Mouse (Mus musculus) stomach, embryonic 15.5 days (tissue): ENCODE results near the gene Pigh. TPM values are rescaled to one million over a fixed set of nuclear protein-coding genes. Genes with fewer than 3 reads are reported as not detected.

Experiments used
- ATAC-seq: fragments of 200-750 bp; cut with Nextera tagmentation; 2 replicates; pipeline ENCODE4 v1.8.0; 2017; ENCODE audit warnings: low read depth, moderate number of reproducible peaks, moderate TSS enrichment; ENCODE audit not compliant: insufficient read depth, low FRiP score
- H3K27ac ChIP-seq: fragments of 300-500 bp; sonication (generic); 2 replicates; pipeline ENCODE4 v1.5.1; 2015; ENCODE audit warnings: mild to moderate bottlenecking, inconsistent platforms
- H3K27me3 ChIP-seq: fragments of 300-500 bp; sonication (generic); replicated peaks from 2 replicates; pipeline ENCODE4 v1.6.1; 2015; ENCODE audit warnings: inconsistent platforms
- H3K36me3 ChIP-seq: fragments of 300-500 bp; sonication (generic); 2 replicates; pipeline ENCODE4 v1.6.1; 2015; ENCODE audit warnings: inconsistent platforms
- H3K4me1 ChIP-seq: fragments of 300-500 bp; sonication (generic); 2 replicates; pipeline ENCODE4 v1.6.1; 2015; ENCODE audit warnings: inconsistent platforms
- H3K4me2 ChIP-seq: fragments of 300-500 bp; sonication (generic); 2 replicates; pipeline ENCODE4 v1.6.1; 2015; ENCODE audit warnings: mild to moderate bottlenecking, inconsistent platforms
- H3K4me3 ChIP-seq: fragments of 300-500 bp; sonication (generic); replicated peaks from 2 replicates; pipeline ENCODE4 v1.5.1; 2015; ENCODE audit warnings: inconsistent platforms
- H3K9ac ChIP-seq: fragments of 300-500 bp; sonication (generic); 2 replicates; pipeline ENCODE4 v1.6.1; 2015; ENCODE audit warnings: inconsistent platforms
- H3K9me3 ChIP-seq: fragments of 300-500 bp; sonication (generic); 2 replicates; pipeline ENCODE4 v1.6.1; 2016; ENCODE audit warnings: inconsistent platforms
- WGBS: fragments of 180-500 bp; shearing (Covaris S2); methylation state at CpG from one replicate; pipeline ENCODE4 v1.1.7; 2015; 5-methylcytosine and 5-hydroxymethylcytosine counted together
- polyA plus RNA-seq: library from polyadenylated mRNA; unstranded; fragments of >200 nt; fragmentation: Nextera tagmentation; extraction: Ambion mirVana; gene quantifications from 2 replicates; pipeline ENCODE4 v1.2.1, GENCODE M21; 2015

Pigh gene
- polyA plus RNA-seq, 1 experiment from 2014 or later, result 33.0 TPM

GRCm38 (mm10) chr12:79104544-79104943 is 15.1 kb upstream of the Pigh start:
- H3K4me1 ChIP-seq, result no peaks in the 10 kb centered on the region
- H3K36me3 ChIP-seq, result no peaks in the 10 kb centered on the region
- no peak overlapping the region for H3K4me3 ChIP-seq
- H3K27ac ChIP-seq, result peak overlapping the region; percentile 16; the same call in 1 of the 2 replicates
- ATAC-seq, result no peak
- no peak overlapping the region for H3K9ac ChIP-seq
- 75% methylated on average over 2 of the region's 2 CpGs for WGBS
- no peak overlapping the region for H3K4me2 ChIP-seq
- H3K27me3 ChIP-seq, result no peaks in the 10 kb centered on the region
- no peaks in the 10 kb centered on the region for H3K9me3 ChIP-seq

GRCm38 (mm10) chr12:79103773-79104172 is 14.3 kb upstream of the Pigh start:
- peak; percentile 70; the same call in 1 of the 2 replicates for ATAC-seq
- no peaks in the 10 kb centered on the region for H3K36me3 ChIP-seq
- no peaks in the 10 kb centered on the region for H3K27me3 ChIP-seq
- WGBS, result 63% methylated on average over 3 of the region's 3 CpGs
- peak overlapping the region; percentile 16; the same call in 1 of the 2 replicates for H3K27ac ChIP-seq
- no peaks in the 10 kb centered on the region for H3K9me3 ChIP-seq
- H3K4me2 ChIP-seq, result no peak overlapping the region
- H3K4me1 ChIP-seq, result no peaks in the 10 kb centered on the region
- H3K9ac ChIP-seq, result no peak overlapping the region
- H3K4me3 ChIP-seq, result no peak overlapping the region

- no peaks in the 10 kb centered on the region for H3K27me3 ChIP-seq
- no peaks in the 10 kb centered on the region for H3K9me3 ChIP-seq
- no peak overlapping the region for H3K9ac ChIP-seq
- no peaks in the 10 kb centered on the region for H3K36me3 ChIP-seq
- H3K4me1 ChIP-seq, result no peaks in the 10 kb centered on the region
- H3K27ac ChIP-seq, result no peak overlapping the region
- no peak for ATAC-seq
- no peak overlapping the region for H3K4me3 ChIP-seq
- H3K4me2 ChIP-seq, result no peak overlapping the region
- 36% methylated on average over 3 of the region's 3 CpGs for WGBS
These were observed 7.8 kb upstream of the Pigh start for GRCm38 (mm10) chr12:79097106-79097752.

- Histone ChIP-seq H3K9me3 (no peaks in the 10 kb centered on the region), H3K27me3 (no peaks in the 10 kb centered on the region), H3K4me2 (no peak overlapping the region), H3K36me3 (no peaks in the 10 kb centered on the region), H3K4me3 (no peak overlapping the region), H3K27ac (peak overlapping the region; percentile 40; the same call in 1 of the 2 replicates), H3K9ac (no peak overlapping the region), H3K4me1 (no peaks in the 10 kb centered on the region)
- 41% methylated on average over 4 of the region's 4 CpGs for WGBS
- peak; percentile 28; the same call in 1 of the 2 replicates for ATAC-seq
These were observed 3.1 kb upstream of the Pigh start for GRCm38 (mm10) chr12:79092569-79092968.

GRCm38 (mm10) chr12:79073362-79073761 is 16.1 kb downstream of the Pigh start:
- Histone ChIP-seq H3K4me2 (no peak overlapping the region), H3K27me3 (no peaks in the 10 kb centered on the region), H3K9ac (no peak overlapping the region), H3K4me3 (no peak overlapping the region), H3K36me3 (peaks cover 27% of the 10 kb centered on the region), H3K27ac (no peak overlapping the region), H3K9me3 (no peaks in the 10 kb centered on the region), H3K4me1 (no peaks in the 10 kb centered on the region)
- WGBS, result 87% methylated on average over 6 of the region's 6 CpGs
- no peak for ATAC-seq

- H3K27ac ChIP-seq, result no peak overlapping the region
- H3K4me2 ChIP-seq, result no peak overlapping the region
- H3K4me3 ChIP-seq, result no peak overlapping the region
- no peaks in the 10 kb centered on the region for H3K9me3 ChIP-seq
- H3K27me3 ChIP-seq, result no peaks in the 10 kb centered on the region
- no peak overlapping the region for H3K9ac ChIP-seq
- no peak for ATAC-seq
- 92% methylated on average over 6 of the region's 6 CpGs for WGBS
- no peaks in the 10 kb centered on the region for H3K4me1 ChIP-seq
- peaks cover 24% of the 10 kb centered on the region for H3K36me3 ChIP-seq
These were observed 16.9 kb downstream of the Pigh start for GRCm38 (mm10) chr12:79072576-79072975.

- Histone ChIP-seq H3K4me1 (no peaks in the 10 kb centered on the region), H3K27me3 (no peaks in the 10 kb centered on the region), H3K9ac (no peak overlapping the region), H3K9me3 (no peaks in the 10 kb centered on the region), H3K36me3 (peaks cover 12% of the 10 kb centered on the region), H3K4me2 (no peak overlapping the region), H3K4me3 (no peak overlapping the region), H3K27ac (no peak overlapping the region)
- no peak for ATAC-seq
- 81% methylated on average over 9 of the region's 9 CpGs for WGBS
These were observed 18.6 kb downstream of the Pigh start for GRCm38 (mm10) chr12:79070736-79071333.

GRCm38 (mm10) chr12:79069916-79070315 is 19.5 kb downstream of the Pigh start:
- H3K4me1 ChIP-seq, result no peaks in the 10 kb centered on the region
- no peak for ATAC-seq
- peaks cover 10% of the 10 kb centered on the region; the same call in 1 of the 2 replicates for H3K36me3 ChIP-seq
- no peak overlapping the region for H3K9ac ChIP-seq
- H3K27me3 ChIP-seq, result no peaks in the 10 kb centered on the region
- H3K4me2 ChIP-seq, result no peak overlapping the region
- H3K9me3 ChIP-seq, result no peaks in the 10 kb centered on the region
- 88% methylated on average over 6 of the region's 6 CpGs for WGBS
- no peak overlapping the region for H3K4me3 ChIP-seq
- H3K27ac ChIP-seq, result no peak overlapping the region

- Histone ChIP-seq H3K27me3 (no peaks in the 10 kb centered on the region), H3K9ac (no peak overlapping the region), H3K9me3 (no peaks in the 10 kb centered on the region), H3K36me3 (peaks cover 10% of the 10 kb centered on the region; the same call in 1 of the 2 replicates), H3K4me2 (no peak overlapping the region), H3K27ac (no peak overlapping the region), H3K4me1 (no peaks in the 10 kb centered on the region), H3K4me3 (no peak overlapping the region)
- whole genome bisulfite sequencing, result 81% methylated on average over 6 of the region's 6 CpGs
- ATAC-seq, result no peak
These were observed 20.3 kb downstream of the Pigh start for GRCm38 (mm10) chr12:79069187-79069608.

- Histone ChIP-seq H3K4me3 (no peak overlapping the region), H3K9ac (no peak overlapping the region), H3K4me2 (no peak overlapping the region), H3K4me1 (no peaks in the 10 kb centered on the region), H3K9me3 (no peaks in the 10 kb centered on the region), H3K27ac (no peak overlapping the region), H3K27me3 (no peaks in the 10 kb centered on the region), H3K36me3 (0 out of 2 replicates have a peak, but pooled peaks cover 9% of the 10 kb centered on the region)
- 92% methylated on average over 11 of the region's 11 CpGs for WGBS
- ATAC-seq, result no peak
These were observed 21.1 kb downstream of the Pigh start for GRCm38 (mm10) chr12:79068306-79068705.

- Histone ChIP-seq H3K9ac (no peak overlapping the region), H3K4me1 (no peaks in the 10 kb centered on the region), H3K9me3 (no peaks in the 10 kb centered on the region), H3K4me3 (no peak overlapping the region), H3K36me3 (0 out of 2 replicates have a peak, but pooled peaks cover 5% of the 10 kb centered on the region), H3K27ac (no peak overlapping the region), H3K27me3 (no peaks in the 10 kb centered on the region), H3K4me2 (no peak overlapping the region)
- WGBS, result 85% methylated on average over 5 of the region's 5 CpGs
- ATAC-seq, result no peak
These were observed 21.9 kb downstream of the Pigh start for GRCm38 (mm10) chr12:79067526-79067925.

- no peak overlapping the region for H3K9ac ChIP-seq
These were observed 23.0 kb downstream of the Pigh start for GRCm38 (mm10) chr12:79066431-79066830.

More at GRCm38 (mm10) chr12:79066431-79066830, 23.0 kb downstream of the Pigh start:
- 83% methylated on average over 9 of the region's 9 CpGs for WGBS
- Histone ChIP-seq H3K4me1 (peaks cover 3% of the 10 kb centered on the region; the same call in 1 of the 2 replicates), H3K4me2 (no peak overlapping the region), H3K4me3 (no peak overlapping the region), H3K27ac (no peak overlapping the region), H3K9me3 (no peaks in the 10 kb centered on the region), H3K36me3 (0 out of 2 replicates have a peak, but pooled peaks cover 5% of the 10 kb centered on the region), H3K27me3 (no peaks in the 10 kb centered on the region)
- no peak for ATAC-seq
